Mouse (Mus musculus) lung, postnatal 0 days (tissue): ENCODE data around the gene Tmem108.

Source experiments
- CTCF ChIP-seq: IDR thresholded peaks from 2 replicates; pipeline ENCODE4 v1.5.1; 2016; ENCODE audit warnings: antibody characterized with exemption, mild to moderate bottlenecking
- EP300 ChIP-seq: IDR thresholded peaks from 2 replicates; pipeline ENCODE4 v1.6.1; 2016; ENCODE audit warnings: antibody characterized with exemption, mild to moderate bottlenecking, control low read depth

GRCm38 (mm10) chr9:103498699-103499098, 262.9 kb downstream of the Tmem108 start:
- no peak for TF ChIP-seq CTCF
- TF ChIP-seq EP300 = no peak
